Mouse (Mus musculus) c-Kit-positive CD71-positive TER-119-positive erythroid progenitor cells, embryonic 14.5 days (primary cell): Measurements from ENCODE around the gene Vegfb.

ENCODE experiments used
- DNase-seq: peaks from one replicate; pipeline ENCODE4 v3.0.0-alpha.2; 2013; ENCODE audit warnings: low spot score

Vegfb gene

GRCm38 (mm10) chr19:6941372-6942248 is 45.8 kb downstream of the Vegfb start, which contains the start of gene Bad:
TSS of gene Bad (plus strand) at chr19:6941861.
- peak; percentile 93 for DNase-seq

- DNase-seq: no peak
These were observed 46.8 kb downstream of the Vegfb start for GRCm38 (mm10) chr19:6940396-6941351.

GRCm38 (mm10) chr19:6939106-6940002 is 48.1 kb downstream of the Vegfb start:
- DNase-seq: no peak

GRCm38 (mm10) chr19:6937541-6938465 is 49.6 kb downstream of the Vegfb start:
- no peak for DNase-seq

GRCm38 (mm10) chr19:6936299-6936698 is 51.2 kb downstream of the Vegfb start:
- DNase-seq: peak; percentile 31

GRCm38 (mm10) chr19:6934195-6934977 is 53.1 kb downstream of the Vegfb start, which contains the start of gene Kcnk4:
TSS of gene Kcnk4 (minus strand) at chr19:6934515.
- no peak for DNase-seq

- no peak for DNase-seq
These were observed 53.8 kb downstream of the Vegfb start for GRCm38 (mm10) chr19:6933436-6934194.

GRCm38 (mm10) chr19:6933102-6933435 is 54.4 kb downstream of the Vegfb start:
- DNase-seq: no peak
